Mouse (Mus musculus) MEL (cell line): ENCODE results near the gene Gls2.

ENCODE experiments used
- CTCF ChIP-seq, 3 experiments: IDR thresholded peaks in 2 of 3; conservative IDR thresholded peaks in 1 of 3; 2 replicates each; pipeline ENCODE4 v1.5.1; 2011 to 2012; ENCODE audit warnings: low read length in 3 of 3, low read depth in 2 of 3, mild to moderate bottlenecking in 2 of 3, improper control_type of control experiment in 1 of 3, inconsistent platforms in 1 of 3, mixed read lengths in 1 of 3, moderate library complexity in 1 of 3; ENCODE audit not compliant: control insufficient read depth in 1 of 3, insufficient read depth in 1 of 3, poor library complexity in 1 of 3, severe bottlenecking in 1 of 3
- EP300 ChIP-seq, 2 experiments: IDR thresholded peaks; 2 replicates each; pipeline ENCODE4 v1.6.1; 2011; ENCODE audit warnings: improper control_type of control experiment in 2 of 2, low read length in 2 of 2, low read depth in 1 of 2, mild to moderate bottlenecking in 1 of 2
- GABPA ChIP-seq: IDR thresholded peaks from 2 replicates; pipeline ENCODE4 v1.6.1; 2012; ENCODE audit warnings: low read depth, mild to moderate bottlenecking, inconsistent platforms, low read length, improper control_type of control experiment, moderate library complexity
- GATA1 ChIP-seq: IDR thresholded peaks from 2 replicates; pipeline ENCODE4 v1.6.1; 2011; ENCODE audit warnings: low read depth, low read length, improper control_type of control experiment
- MAX ChIP-seq: IDR thresholded peaks from 2 replicates; pipeline ENCODE4 v1.6.1; 2011; ENCODE audit warnings: low read length, improper control_type of control experiment
- POLR2A ChIP-seq, 2 experiments: IDR thresholded peaks; 2 replicates each; pipeline ENCODE4 v1.6.1; 2011 to 2012; ENCODE audit warnings: low read length in 2 of 2, mild to moderate bottlenecking in 2 of 2, control low read depth in 1 of 2, improper control_type of control experiment in 1 of 2, low read depth in 1 of 2, moderate library complexity in 1 of 2; ENCODE audit not compliant: control insufficient read depth in 1 of 2, insufficient read depth in 1 of 2, poor library complexity in 1 of 2
- RAD21 ChIP-seq: IDR thresholded peaks from 2 replicates; pipeline ENCODE4 v1.6.1; 2011; ENCODE audit warnings: mild to moderate bottlenecking, low read depth, low read length, improper control_type of control experiment
- ZC3H11A ChIP-seq: IDR thresholded peaks from 2 replicates; pipeline ENCODE4 v1.6.1; 2012; ENCODE audit warnings: low read depth, mild to moderate bottlenecking, inconsistent platforms, low read length, improper control_type of control experiment
- ZKSCAN1 ChIP-seq: IDR thresholded peaks from 2 replicates; pipeline ENCODE4 v1.6.1; 2012; ENCODE audit warnings: low read depth, mild to moderate bottlenecking, inconsistent platforms, low read length, improper control_type of control experiment, moderate library complexity
- ZNF384 ChIP-seq: IDR thresholded peaks from 2 replicates; pipeline ENCODE4 v1.6.1; 2012; ENCODE audit warnings: low read depth, mild to moderate bottlenecking, inconsistent platforms, low read length, improper control_type of control experiment

GRCm38 (mm10) chr10:128175302-128175701 lies 19.0 kb upstream of the Gls2 start:
- TF ChIP-seq ZNF384 (no peak), RAD21 (no peak), GATA1 (no peak), CTCF (IDR thresholded peaks at IDR 0.05 in 2 of 3, conservative IDR thresholded peaks at IDR 0.05 in 1 of 3; ENCODE audit: control insufficient read depth in 1 of 3, insufficient read depth in 1 of 3, low read depth in 2 of 3, low read length in 3 of 3, poor library complexity in 1 of 3, severe bottlenecking in 1 of 3) (no peak), POLR2A (IDR thresholded peaks at IDR 0.05; ENCODE audit: control insufficient read depth in 1 of 2, insufficient read depth in 1 of 2, low read depth in 1 of 2, low read length in 2 of 2, poor library complexity in 1 of 2) (no peak), EP300 (IDR thresholded peaks at IDR 0.05; ENCODE audit: low read depth in 1 of 2, low read length in 2 of 2) (no peak), MAX (no peak), ZKSCAN1 (no peak), GABPA (no peak), ZC3H11A (no peak)
